Mouse (Mus musculus) ES-Bruce4 (cell line): Measurements from ENCODE around the gene Cnnm1.

ENCODE experiments used
- EP300 ChIP-seq: IDR thresholded peaks from 2 replicates; pipeline ENCODE4 v1.6.1; 2011; ENCODE audit warnings: low read depth, low read length; ENCODE audit not compliant: insufficient read depth
- POLR2A ChIP-seq: IDR thresholded peaks from one replicate; pipeline ENCODE4 v1.8.1; 2011; ENCODE audit warnings: low read length; ENCODE audit not compliant: insufficient read depth

DNA sequence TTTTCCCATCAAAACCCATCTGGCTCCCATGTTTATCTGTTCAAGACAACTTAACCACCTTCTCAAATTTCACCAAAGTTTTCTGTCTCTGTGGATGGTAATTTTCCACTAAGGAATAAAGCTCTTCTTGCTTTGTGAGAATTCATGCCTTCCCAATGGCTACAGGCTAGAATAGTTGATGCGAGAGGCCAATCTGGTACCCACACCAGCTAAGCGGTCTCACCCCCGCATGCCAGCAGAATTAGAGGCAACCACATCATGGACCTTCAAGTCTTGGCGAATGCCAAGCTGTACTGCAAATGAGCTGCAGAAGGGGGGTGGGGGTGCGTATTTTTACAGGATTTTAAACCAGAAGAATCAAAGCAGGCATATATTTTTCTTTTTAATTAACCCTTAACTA is 37.2 kb downstream of the Cnnm1 start:
- TF ChIP-seq POLR2A, result no peak
- no peak for TF ChIP-seq EP300
